Mouse (Mus musculus): Measurements from ENCODE around the gene Ap1m1. TPM values are rescaled to one million over a fixed set of nuclear protein-coding genes. Genes with fewer than 3 reads are reported as not detected.
A peak's percentile ranks its signal among the peaks of the same experiment; 100 is the strongest.

The Ap1m1 gene
- polyA plus RNA-seq, 1 experiment from 2014 or later = 40.7 TPM

DNA sequence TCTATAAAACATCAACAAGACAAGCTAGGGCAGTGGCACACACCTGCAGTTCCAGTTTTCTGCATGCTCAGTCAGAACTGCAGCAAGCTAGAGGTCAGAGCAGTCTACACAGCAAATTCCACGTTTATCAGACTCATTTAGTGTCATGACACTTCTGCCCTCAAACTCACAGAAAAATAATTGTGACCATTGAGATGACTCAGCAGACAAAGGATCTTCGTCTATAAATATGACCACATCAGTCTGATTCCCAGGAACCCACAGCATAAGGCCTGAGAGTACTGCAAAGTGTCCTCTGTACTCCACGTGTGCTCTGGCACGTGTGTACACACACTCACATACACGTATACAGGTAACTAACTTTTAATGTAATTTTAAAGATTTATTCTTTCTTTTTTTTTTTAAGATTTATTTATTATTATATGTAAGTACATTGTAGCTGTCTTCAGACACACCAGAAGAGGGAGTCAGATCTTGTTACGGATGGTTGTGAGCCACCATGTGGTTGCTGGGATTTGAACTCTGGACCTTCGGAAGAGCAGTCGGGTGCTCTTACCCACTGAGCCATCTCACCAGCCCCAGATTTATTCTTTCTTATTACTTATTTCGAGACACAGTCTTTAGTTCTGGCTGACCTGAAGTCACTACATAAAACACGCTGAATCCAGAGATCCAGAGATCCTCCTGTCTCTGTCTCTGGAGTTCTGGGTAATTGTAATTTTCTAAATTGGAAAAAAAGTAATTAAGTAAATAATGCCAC is 20.9 kb upstream of the Ap1m1 start:
- Histone ChIP-seq H3K27me3 (ENCODE audit: insufficient read depth, low read length) (no peaks in the 10 kb centered on the region), H3K27ac (ENCODE audit: low read depth) (peak overlapping the region; percentile 35; the same call in 1 of the 2 replicates), H3K9me3 (ENCODE audit: low read length) (no peaks in the 10 kb centered on the region), H3K4me2 (ENCODE audit: low read depth, low read length) (peak overlapping the region; percentile 82), H3K4me1 (ENCODE audit: insufficient read depth) (peaks cover 12% of the 10 kb centered on the region; the same call in 1 of the 2 replicates), H3K36me3 (replicated peaks; ENCODE audit: insufficient read depth, low read length) (peaks cover 25% of the 10 kb centered on the region), H3K9ac (replicated peaks) (no peak overlapping the region), H3K4me3 (ENCODE audit: low read depth, low read length) (peak overlapping the region; percentile 73)
- ATAC-seq (no peak), DNase-seq (no peak)
- TF ChIP-seq CTCF (IDR thresholded peaks at IDR 0.05; ENCODE audit: low read depth) (no peak), EP300 (IDR thresholded peaks at IDR 0.05; ENCODE audit: low read depth) (no peak)
- 66% methylated on average over 9 of the region's 10 CpGs for WGBS (ENCODE audit: insufficient replicate concordance)

GRCm38 (mm10) chr8:72219541-72220363 is 20.1 kb upstream of the Ap1m1 start, which contains the start of gene Fam32a:
TSS of gene Fam32a (plus strand) at chr8:72219730.
- peak within 1 kb of the TSS; percentile 73 for H3K4me3 ChIP-seq (ENCODE audit: low read depth, low read length)
- H3K36me3 ChIP-seq (replicated peaks; ENCODE audit: insufficient read depth, low read length) = peaks cover 28% of the 10 kb centered on the region
- TF ChIP-seq CTCF (IDR thresholded peaks at IDR 0.05; ENCODE audit: low read depth) (no peak), EP300 (IDR thresholded peaks at IDR 0.05; ENCODE audit: low read depth) (peak; percentile 47; the same call in 1 of the 2 replicates)
- H3K9me3 ChIP-seq (ENCODE audit: low read length) = no peaks in the 10 kb centered on the region
- H3K9ac ChIP-seq (replicated peaks) = peak within 1 kb of the TSS; percentile 80
- DNase-seq (peak; percentile 94), ATAC-seq (peak; percentile 95)
- H3K4me1 ChIP-seq (ENCODE audit: insufficient read depth) = peaks cover 12% of the 10 kb centered on the region; the same call in 1 of the 2 replicates
- no peaks in the 10 kb centered on the region for H3K27me3 ChIP-seq (ENCODE audit: insufficient read depth, low read length)
- 7% methylated on average over 39 of the region's 39 CpGs for whole genome bisulfite sequencing (ENCODE audit: insufficient replicate concordance)
- peak within 1 kb of the TSS; percentile 82 for H3K4me2 ChIP-seq (ENCODE audit: low read depth, low read length)
- peak within 1 kb of the TSS; percentile 88 for H3K27ac ChIP-seq (ENCODE audit: low read depth)

- ATAC-seq = no peak
- Histone ChIP-seq H3K27me3 (ENCODE audit: insufficient read depth, low read length) (no peaks in the 10 kb centered on the region), H3K36me3 (replicated peaks; ENCODE audit: insufficient read depth, low read length) (peaks cover 28% of the 10 kb centered on the region), H3K27ac (ENCODE audit: low read depth) (peak overlapping the region; percentile 88; the same call in 1 of the 2 replicates), H3K9me3 (ENCODE audit: low read length) (no peaks in the 10 kb centered on the region), H3K4me1 (ENCODE audit: insufficient read depth) (peaks cover 12% of the 10 kb centered on the region; the same call in 1 of the 2 replicates), H3K4me2 (ENCODE audit: low read depth, low read length) (peak overlapping the region; percentile 82), H3K4me3 (ENCODE audit: low read depth, low read length) (peak overlapping the region; percentile 73), H3K9ac (replicated peaks) (peak overlapping the region; percentile 80)
- 75% methylated on average over 4 of the region's 4 CpGs for WGBS (ENCODE audit: insufficient replicate concordance)
- peak; percentile 52 for TF ChIP-seq CTCF (IDR thresholded peaks at IDR 0.05; ENCODE audit: low read depth)
- no peak for TF ChIP-seq EP300 (IDR thresholded peaks at IDR 0.05; ENCODE audit: low read depth)
- DNase-seq = peak; percentile 13
These were observed 19.1 kb upstream of the Ap1m1 start for GRCm38 (mm10) chr8:72220758-72221157.

DNA sequence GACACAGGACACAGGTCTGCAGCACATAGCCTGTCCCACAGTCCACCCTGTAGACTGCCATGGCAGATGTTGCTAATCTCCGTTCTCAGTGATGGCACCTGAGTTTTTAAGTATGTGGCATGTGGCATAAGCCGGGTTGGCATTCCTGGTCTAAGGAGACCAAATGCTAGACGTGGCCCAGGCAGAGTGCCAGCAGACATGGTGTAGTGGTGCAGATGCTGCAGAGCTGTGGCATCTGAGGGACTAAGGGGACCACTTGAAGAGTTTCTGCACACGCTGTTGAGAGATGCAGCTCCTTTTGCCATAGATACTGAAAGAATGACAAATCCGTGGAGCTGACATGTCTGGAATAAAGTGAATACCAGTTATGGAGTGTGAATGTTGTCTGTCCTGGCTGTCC is 17.2 kb upstream of the Ap1m1 start:
- H3K9me3 ChIP-seq (ENCODE audit: low read length) = no peaks in the 10 kb centered on the region
- H3K27me3 ChIP-seq (ENCODE audit: insufficient read depth, low read length) = no peaks in the 10 kb centered on the region
- H3K27ac ChIP-seq (ENCODE audit: low read depth) = no peak overlapping the region
- peaks cover 28% of the 10 kb centered on the region for H3K36me3 ChIP-seq (replicated peaks; ENCODE audit: insufficient read depth, low read length)
- H3K4me3 ChIP-seq (ENCODE audit: low read depth, low read length) = no peak overlapping the region
- no peak for DNase-seq
- no peak overlapping the region for H3K9ac ChIP-seq (replicated peaks)
- peaks cover 9% of the 10 kb centered on the region; the same call in 1 of the 2 replicates for H3K4me1 ChIP-seq (ENCODE audit: insufficient read depth)
- WGBS (ENCODE audit: insufficient replicate concordance) = 90% methylated on average over 5 of the region's 5 CpGs
- TF ChIP-seq EP300 (IDR thresholded peaks at IDR 0.05; ENCODE audit: low read depth) (no peak), CTCF (IDR thresholded peaks at IDR 0.05; ENCODE audit: low read depth) (no peak)
- no peak for ATAC-seq
- H3K4me2 ChIP-seq (ENCODE audit: low read depth, low read length) = no peak overlapping the region

- WGBS (ENCODE audit: insufficient replicate concordance) = 1% methylated on average over 24 of the region's 24 CpGs
These were observed 565 bp downstream of the Ap1m1 start for GRCm38 (mm10) chr8:72240403-72240763.

GRCm38 (mm10) chr8:72240951-72241350 is 1.1 kb downstream of the Ap1m1 start:
- Histone ChIP-seq H3K36me3 (replicated peaks; ENCODE audit: insufficient read depth, low read length) (peaks cover 10% of the 10 kb centered on the region), H3K27ac (ENCODE audit: low read depth) (peak overlapping the region; percentile 80; the same call in 1 of the 2 replicates), H3K4me3 (ENCODE audit: low read depth, low read length) (peak overlapping the region; percentile 75), H3K27me3 (ENCODE audit: insufficient read depth, low read length) (no peaks in the 10 kb centered on the region), H3K9me3 (ENCODE audit: low read length) (no peaks in the 10 kb centered on the region), H3K4me2 (ENCODE audit: low read depth, low read length) (peak overlapping the region; percentile 88), H3K9ac (replicated peaks) (peak overlapping the region; percentile 74), H3K4me1 (ENCODE audit: insufficient read depth) (peaks cover 34% of the 10 kb centered on the region)
- DNase-seq (peak; percentile 14), ATAC-seq (no peak)
- TF ChIP-seq EP300 (IDR thresholded peaks at IDR 0.05; ENCODE audit: low read depth) (no peak), CTCF (IDR thresholded peaks at IDR 0.05; ENCODE audit: low read depth) (no peak)
- WGBS (ENCODE audit: insufficient replicate concordance) = 46% methylated on average over 7 of the region's 7 CpGs

More at GRCm38 (mm10) chr8:72240403-72240763, 565 bp downstream of the Ap1m1 start:
- DNase-seq (no peak), ATAC-seq (peak; percentile 3; the same call in 1 of the 2 replicates)
- H3K36me3 ChIP-seq (replicated peaks; ENCODE audit: insufficient read depth, low read length) = peaks cover 10% of the 10 kb centered on the region
- peak overlapping the region; percentile 88 for H3K4me2 ChIP-seq (ENCODE audit: low read depth, low read length)
- peak overlapping the region; percentile 75 for H3K4me3 ChIP-seq (ENCODE audit: low read depth, low read length)
- TF ChIP-seq CTCF (IDR thresholded peaks at IDR 0.05; ENCODE audit: low read depth) (no peak), EP300 (IDR thresholded peaks at IDR 0.05; ENCODE audit: low read depth) (no peak)
- H3K9ac ChIP-seq (replicated peaks) = peak overlapping the region; percentile 74
- no peaks in the 10 kb centered on the region for H3K9me3 ChIP-seq (ENCODE audit: low read length)
- H3K4me1 ChIP-seq (ENCODE audit: insufficient read depth) = peaks cover 34% of the 10 kb centered on the region
- peak overlapping the region; percentile 80 for H3K27ac ChIP-seq (ENCODE audit: low read depth)
- H3K27me3 ChIP-seq (ENCODE audit: insufficient read depth, low read length) = no peaks in the 10 kb centered on the region

All from liver, postnatal 0 days (tissue).